Mouse (Mus musculus) lung, embryonic 14.5 days (tissue): Measurements from ENCODE around the gene Stk39. TPM values are rescaled to one million over a fixed set of nuclear protein-coding genes. Genes with fewer than 3 reads are reported as not detected.
A peak's percentile ranks its signal among the peaks of the same experiment; 100 is the strongest.

Source experiments
- ATAC-seq: fragments of 200-750 bp; cut with Nextera tagmentation; 2 replicates; pipeline ENCODE4 v1.8.0; 2017; ENCODE audit warnings: mild to moderate bottlenecking, moderate TSS enrichment, moderate library complexity; ENCODE audit not compliant: insufficient read depth
- DNase-seq: peaks from one replicate; pipeline ENCODE4 v3.0.0-alpha.2; 2015
- H3K27ac ChIP-seq: fragments of 300-500 bp; sonication (generic); 2 replicates; pipeline ENCODE4 v1.5.1; 2014; ENCODE audit warnings: low read depth, mild to moderate bottlenecking, moderate library complexity
- H3K27me3 ChIP-seq: fragments of 300-500 bp; sonication (generic); 2 replicates; pipeline ENCODE4 v1.6.1; 2014; ENCODE audit warnings: low read length, control low read depth; ENCODE audit not compliant: insufficient read depth
- H3K36me3 ChIP-seq: fragments of 300-500 bp; sonication (generic); 2 replicates; pipeline ENCODE4 v1.6.1; 2014; ENCODE audit warnings: control low read depth; ENCODE audit not compliant: insufficient read depth
- H3K4me1 ChIP-seq: fragments of 300-500 bp; sonication (generic); 2 replicates; pipeline ENCODE4 v1.6.1; 2014; ENCODE audit warnings: antibody characterized with exemption, control low read depth; ENCODE audit not compliant: insufficient read depth
- H3K4me2 ChIP-seq: fragments of 300-500 bp; sonication (generic); 2 replicates; pipeline ENCODE4 v1.6.1; 2014; ENCODE audit warnings: mild to moderate bottlenecking
- H3K4me3 ChIP-seq: fragments of 300-500 bp; sonication (generic); 2 replicates; pipeline ENCODE4 v1.5.1; 2014; ENCODE audit warnings: low read depth, low read length
- H3K9ac ChIP-seq: fragments of 300-500 bp; sonication (generic); 2 replicates; pipeline ENCODE4 v1.6.1; 2014
- H3K9me3 ChIP-seq: fragments of 300-500 bp; sonication (generic); 2 replicates; pipeline ENCODE4 v1.6.1; 2016; ENCODE audit warnings: low read depth, low read length, control low read depth
- CTCF ChIP-seq: IDR thresholded peaks from 2 replicates; pipeline ENCODE4 v1.5.1; 2016; ENCODE audit warnings: antibody characterized with exemption, low read depth
- WGBS: fragments of 180-500 bp; shearing (Covaris S2); extraction: QIAGEN DNeasy Blood & Tissue Kit; methylation state at CpG from one replicate; pipeline ENCODE4 v1.1.7; 2014; 5-methylcytosine and 5-hydroxymethylcytosine counted together
- polyA plus RNA-seq: library from polyadenylated mRNA; unstranded; fragments of >200 nt; fragmentation: Nextera tagmentation; extraction: Ambion mirVana; gene quantifications from 2 replicates; pipeline ENCODE4 v1.2.1, GENCODE M21; 2014

The Stk39 gene
- polyA plus RNA-seq, 1 experiment from 2014 or later = 27.6 TPM

DNA sequence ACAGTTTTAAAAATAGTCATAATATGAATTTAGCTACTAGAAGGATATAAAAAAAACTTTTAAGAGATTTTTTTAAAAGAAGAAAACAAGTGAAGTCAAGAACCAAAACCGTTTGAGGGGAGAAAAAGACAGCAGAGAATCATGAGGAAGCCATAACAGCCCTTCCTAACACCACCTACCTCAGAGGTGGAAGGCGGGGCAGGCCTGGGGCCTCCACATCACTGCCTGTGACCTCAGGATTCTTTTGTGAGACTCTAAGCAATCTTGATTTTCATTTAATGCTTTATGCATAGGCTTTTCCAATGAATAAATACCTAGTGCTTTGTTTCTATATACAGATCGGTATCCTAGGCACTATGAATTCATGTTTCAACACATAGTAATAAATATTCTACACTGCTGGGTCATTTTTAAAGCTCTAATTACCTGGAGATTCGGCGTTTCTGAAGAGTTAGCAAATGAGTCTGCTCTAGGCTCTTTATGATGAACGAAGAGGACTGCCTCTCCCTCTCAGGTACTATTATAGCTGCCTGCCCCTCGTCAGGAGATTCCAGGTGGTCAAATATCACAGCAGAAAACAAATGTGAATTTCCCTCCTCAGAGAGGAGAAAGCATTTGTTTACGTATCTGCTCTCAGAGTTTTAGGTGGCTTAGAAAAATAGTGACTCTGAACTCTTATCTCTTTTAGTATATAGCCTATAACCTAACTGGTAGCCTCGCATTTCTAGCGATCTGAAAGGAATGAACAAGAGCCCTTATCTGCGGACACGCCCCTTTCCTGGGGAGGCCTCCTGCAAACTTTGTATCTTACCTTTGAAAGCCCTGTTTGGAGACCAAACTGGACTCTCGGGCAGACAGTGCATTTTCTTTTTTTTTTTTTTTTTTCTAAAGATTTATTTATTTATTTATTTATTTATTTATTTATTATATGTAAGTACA is 78.2 kb downstream of the Stk39 start:
- DNase-seq = no peak
- Histone ChIP-seq H3K36me3 (peaks cover 12% of the 10 kb centered on the region; the same call in 1 of the 2 replicates), H3K27me3 (no peaks in the 10 kb centered on the region), H3K9ac (no peak overlapping the region), H3K4me1 (no peaks in the 10 kb centered on the region), H3K27ac (no peak overlapping the region), H3K9me3 (no peaks in the 10 kb centered on the region), H3K4me2 (no peak overlapping the region), H3K4me3 (no peak overlapping the region)
- TF ChIP-seq CTCF = no peak
- WGBS = 71% methylated on average over 13 of the region's 13 CpGs
- no peak for ATAC-seq

DNA sequence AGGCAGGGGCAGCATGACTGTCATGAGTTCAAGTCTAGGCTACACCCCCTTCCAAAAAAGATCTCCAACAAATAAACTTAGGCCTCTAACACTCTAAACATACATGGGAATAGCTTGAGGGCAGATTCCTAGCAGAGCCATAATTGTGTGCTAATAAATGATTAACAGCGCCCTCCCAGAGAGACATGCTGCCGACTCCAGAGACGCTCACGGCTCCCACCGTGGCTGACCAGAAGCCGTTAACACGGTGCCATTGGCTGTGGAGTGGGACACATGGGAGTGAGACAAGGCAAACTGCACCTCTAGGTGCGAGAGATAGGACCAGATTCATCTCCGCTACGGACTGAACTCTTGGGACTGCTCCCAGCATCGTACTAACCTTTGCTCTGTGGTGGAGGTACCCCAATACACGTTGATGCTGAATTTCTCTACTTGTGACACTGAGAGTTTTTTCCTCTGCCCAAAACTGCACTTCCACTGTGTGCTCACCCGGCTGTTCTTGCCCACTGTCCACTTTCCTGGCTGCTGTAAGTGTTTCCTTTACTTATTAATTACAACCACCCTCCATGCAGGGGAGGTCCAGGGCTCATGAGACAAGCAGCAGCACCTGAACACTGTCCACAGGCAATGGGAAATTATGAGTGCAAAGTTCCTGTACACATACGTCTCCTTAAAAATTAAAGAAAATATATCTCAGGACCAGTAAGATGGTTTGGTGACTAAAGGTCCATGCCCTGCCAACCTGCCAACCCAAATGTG is 84.1 kb downstream of the Stk39 start:
- no peak for ATAC-seq
- Histone ChIP-seq H3K27ac (no peak overlapping the region), H3K4me1 (no peaks in the 10 kb centered on the region), H3K4me3 (no peak overlapping the region), H3K27me3 (no peaks in the 10 kb centered on the region), H3K36me3 (peaks cover 14% of the 10 kb centered on the region; the same call in 1 of the 2 replicates), H3K9me3 (no peaks in the 10 kb centered on the region), H3K9ac (no peak overlapping the region), H3K4me2 (no peak overlapping the region)
- TF ChIP-seq CTCF = no peak
- 79% methylated on average over 14 of the region's 14 CpGs for WGBS
- DNase-seq = no peak

DNA sequence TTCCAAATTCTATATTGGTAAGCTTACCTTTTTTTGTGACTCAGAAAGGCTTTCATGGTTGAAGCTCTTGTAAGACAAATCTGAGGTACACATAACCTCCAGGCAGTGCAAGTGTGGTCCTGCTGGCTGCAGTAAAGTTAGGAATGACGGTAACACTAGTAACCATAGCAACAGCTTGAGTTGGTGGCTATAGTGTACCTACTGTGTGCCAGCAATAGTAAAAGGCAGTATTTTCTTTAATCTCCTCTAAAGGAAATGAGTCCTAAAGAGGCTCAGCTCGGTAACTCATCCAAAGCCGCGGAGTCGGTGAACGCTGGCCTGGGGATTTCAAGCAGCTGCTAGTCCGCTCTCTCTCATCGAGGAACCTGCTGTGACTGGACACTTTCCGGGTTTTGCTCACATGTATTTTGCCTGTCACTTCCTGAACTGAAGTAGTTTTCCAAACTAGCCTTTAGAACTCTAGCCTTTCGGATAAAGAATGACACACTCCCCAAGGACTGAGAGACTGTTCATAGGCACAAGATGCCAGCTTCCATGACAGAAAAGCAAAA is 85.7 kb downstream of the Stk39 start:
- ATAC-seq (no peak), DNase-seq (no peak)
- TF ChIP-seq CTCF = no peak
- 75% methylated on average over 10 of the region's 10 CpGs for WGBS
- no peak overlapping the region for H3K9ac ChIP-seq
- H3K4me1 ChIP-seq = no peaks in the 10 kb centered on the region
- H3K27ac ChIP-seq = no peak overlapping the region
- H3K27me3 ChIP-seq = no peaks in the 10 kb centered on the region
- no peak overlapping the region for H3K4me2 ChIP-seq
- H3K9me3 ChIP-seq = no peaks in the 10 kb centered on the region
- H3K4me3 ChIP-seq = no peak overlapping the region
- H3K36me3 ChIP-seq = peaks cover 12% of the 10 kb centered on the region; the same call in 1 of the 2 replicates

DNA sequence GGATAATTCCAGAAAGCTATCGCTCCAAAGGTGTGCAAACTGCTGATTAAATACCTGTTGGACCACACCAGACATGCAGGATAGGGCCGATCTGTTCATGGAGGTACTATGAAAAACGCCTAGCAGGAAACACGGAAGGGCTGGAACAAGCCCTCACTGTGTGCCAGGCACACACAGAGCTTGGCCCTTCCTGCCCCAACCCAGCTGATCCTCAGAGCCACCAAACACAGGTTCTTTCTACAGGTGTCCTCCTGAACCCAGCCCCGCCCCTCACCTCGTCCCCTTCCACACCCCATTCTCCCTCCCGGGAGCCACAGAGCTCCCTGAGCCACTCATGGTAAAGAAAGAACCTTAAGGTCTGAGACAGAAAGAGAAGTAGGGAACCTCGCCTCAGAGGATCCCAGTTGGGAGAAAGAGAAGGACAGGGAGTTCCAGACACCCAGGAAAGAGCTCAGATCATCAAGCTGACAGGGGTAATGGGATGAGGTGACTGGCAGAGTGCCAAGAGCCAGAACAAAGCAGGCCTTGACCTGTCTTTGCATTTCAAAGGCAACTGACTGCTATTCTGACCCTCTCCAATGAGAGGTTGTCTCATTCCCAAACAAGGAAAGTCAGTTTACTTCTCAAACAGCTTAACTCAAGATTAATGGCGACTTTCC is 86.3 kb downstream of the Stk39 start:
- DNase-seq (no peak), ATAC-seq (no peak)
- Histone ChIP-seq H3K4me1 (no peaks in the 10 kb centered on the region), H3K27ac (peak overlapping the region; percentile 5; the same call in 1 of the 2 replicates), H3K4me2 (no peak overlapping the region), H3K9ac (no peak overlapping the region), H3K36me3 (peaks cover 12% of the 10 kb centered on the region; the same call in 1 of the 2 replicates), H3K4me3 (no peak overlapping the region), H3K9me3 (no peaks in the 10 kb centered on the region), H3K27me3 (no peaks in the 10 kb centered on the region)
- no peak for TF ChIP-seq CTCF
- 74% methylated on average over 9 of the region's 9 CpGs for WGBS

DNA sequence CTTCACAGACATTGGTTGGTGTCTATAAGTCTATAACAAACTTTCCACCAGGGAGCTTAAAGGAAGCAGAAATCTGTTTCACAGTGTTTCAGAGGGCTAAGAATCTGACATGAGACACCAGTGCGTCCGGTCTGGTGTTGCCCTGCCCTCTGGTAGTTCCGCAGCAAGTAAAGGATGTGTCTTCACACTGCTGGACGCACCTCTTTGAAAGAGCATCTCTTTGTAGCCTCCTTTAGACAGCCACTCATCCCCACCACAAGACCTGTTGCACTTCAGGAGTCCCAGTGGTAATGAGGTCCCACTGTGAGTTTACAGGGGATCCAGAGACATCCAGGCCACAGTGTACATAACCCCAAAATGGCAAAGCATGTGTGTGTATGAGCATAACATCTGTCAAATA is 88.1 kb downstream of the Stk39 start:
- no peak for DNase-seq
- H3K4me1 ChIP-seq = no peaks in the 10 kb centered on the region

DNA sequence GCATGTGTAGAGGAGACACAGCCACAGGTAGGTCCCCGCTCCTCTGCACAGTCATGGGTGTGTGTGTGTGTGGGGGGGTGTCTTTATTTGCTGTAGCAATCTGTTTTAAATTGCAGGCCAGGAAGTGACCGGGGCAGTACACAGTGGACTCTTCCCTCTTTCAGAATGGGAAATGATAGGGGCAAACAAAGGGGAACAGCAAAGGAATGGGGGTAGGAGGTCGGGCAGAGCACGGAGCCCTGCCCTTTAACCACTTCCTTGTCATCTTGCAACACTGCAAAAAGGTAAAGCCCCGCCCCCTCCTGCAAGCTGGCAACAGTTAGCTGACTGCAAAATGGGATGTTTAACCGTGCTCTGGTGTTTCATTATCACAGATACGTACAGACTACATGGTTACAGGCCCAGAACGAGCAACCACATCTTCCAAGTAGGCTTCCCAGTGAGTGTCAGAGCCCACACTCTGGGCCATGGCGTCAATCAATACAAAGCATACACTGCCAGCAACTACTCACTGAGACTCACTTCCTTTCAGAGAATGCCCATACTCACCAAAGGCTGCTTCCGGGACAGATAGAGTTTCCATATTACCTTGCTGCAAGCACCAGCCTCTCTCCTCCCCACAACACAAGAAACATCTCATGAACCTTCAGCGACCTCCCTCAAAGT is 89.5 kb downstream of the Stk39 start:
- DNase-seq = no peak
- Histone ChIP-seq H3K4me1 (no peaks in the 10 kb centered on the region), H3K9me3 (no peaks in the 10 kb centered on the region), H3K27me3 (no peaks in the 10 kb centered on the region), H3K27ac (no peak overlapping the region), H3K36me3 (0 out of 2 replicates have a peak, but pooled peaks cover under 1% of the 10 kb centered on the region), H3K9ac (no peak overlapping the region), H3K4me3 (no peak overlapping the region), H3K4me2 (no peak overlapping the region)
- WGBS = 59% methylated on average over 11 of the region's 11 CpGs
- no peak for ATAC-seq
- TF ChIP-seq CTCF = no peak

More for the DNA sequence above, 88.1 kb downstream of the Stk39 start:
- Histone ChIP-seq H3K4me2 (no peak overlapping the region), H3K27me3 (no peaks in the 10 kb centered on the region), H3K36me3 (0 out of 2 replicates have a peak, but pooled peaks cover 2% of the 10 kb centered on the region), H3K9ac (no peak overlapping the region), H3K4me3 (no peak overlapping the region), H3K9me3 (no peaks in the 10 kb centered on the region), H3K27ac (no peak overlapping the region)
- ATAC-seq = no peak
- TF ChIP-seq CTCF = no peak
- 87% methylated on average over 4 of the region's 4 CpGs for WGBS
